ENCODE assay signal across 8 mouse cellular contexts in the genomic region with DNA sequence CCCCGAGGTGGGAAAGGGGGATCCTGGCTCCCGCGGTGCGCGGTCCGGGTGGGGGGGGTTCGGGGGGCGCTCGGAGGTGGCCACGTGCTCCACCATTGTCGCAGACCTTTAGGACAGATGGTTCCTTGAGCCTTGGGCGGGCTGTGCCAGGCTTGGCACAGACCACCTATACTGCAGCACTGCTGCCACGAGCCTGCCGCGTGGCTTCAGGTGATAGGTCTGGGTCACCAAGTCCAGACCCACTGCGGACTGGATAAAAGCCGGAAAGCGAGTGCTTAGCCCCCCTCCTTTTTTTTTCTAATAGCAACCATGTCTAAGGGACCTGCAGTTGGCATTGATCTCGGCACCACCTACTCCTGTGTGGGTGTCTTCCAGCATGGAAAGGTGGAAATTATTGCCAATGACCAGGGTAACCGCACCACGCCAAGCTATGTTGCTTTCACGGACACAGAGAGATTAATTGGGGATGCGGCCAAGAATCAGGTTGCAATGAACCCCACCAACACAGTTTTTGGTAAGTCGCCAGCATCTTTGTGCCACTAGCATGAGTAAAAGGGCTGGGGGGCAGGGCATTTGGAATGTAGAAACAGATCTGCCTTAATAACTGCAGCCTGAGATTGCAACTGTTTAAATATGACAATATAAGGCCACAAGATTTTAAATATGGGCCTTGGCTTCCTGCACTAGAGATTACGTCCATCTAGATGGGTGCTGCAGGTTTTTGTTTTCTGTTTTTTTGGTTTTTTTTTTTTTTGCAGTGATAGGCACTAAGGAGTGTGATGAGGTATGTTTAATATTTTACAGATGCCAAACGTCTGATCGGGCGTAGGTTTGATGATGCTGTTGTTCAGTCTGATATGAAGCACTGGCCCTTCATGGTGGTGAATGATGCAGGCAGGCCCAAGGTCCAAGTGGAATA. TPM values are rescaled to one million over a fixed set of nuclear protein-coding genes. Genes with fewer than 3 reads are reported as not detected.
DNase-seq lines count a peak whose midpoint lies in the region; ATAC-seq and TF ChIP-seq lines count a peak whose summit lies in the region.
"Not testable (repeated sequence)": the region's sequence is repeated elsewhere in the genome, so short reads cannot be mapped to it uniquely, and the experiment has no call there.

No protein-coding gene starts in this region.

- not testable (repeated sequence) for H3K27me3 ChIP-seq in G1E (ENCODE audit: insufficient read depth, low read length); embryonic facial prominence, embryonic 15.5 days; heart, embryonic 12.5 days (replicated peaks); limb, embryonic 13.5 days; spleen, adult 2 months (ENCODE audit: control insufficient read depth, insufficient read depth, low read length)

- under 1% methylated on average over 28 of the region's 28 CpGs for WGBS in embryonic facial prominence, embryonic 15.5 days
- under 1% methylated on average over 28 of the region's 28 CpGs for WGBS in heart, embryonic 12.5 days
- under 1% methylated on average over 28 of the region's 28 CpGs for WGBS in limb, embryonic 13.5 days
- WGBS in spleen, adult 2 months: 2% methylated on average over 28 of the region's 28 CpGs

- H3K27ac ChIP-seq in embryonic facial prominence, embryonic 15.5 days (replicated peaks): peak overlapping the region; percentile 94
- H3K27ac ChIP-seq in heart, embryonic 12.5 days (ENCODE audit: poor library complexity, severe bottlenecking): peak overlapping the region; percentile 92
- peak overlapping the region; percentile 95 for H3K27ac ChIP-seq in limb, embryonic 13.5 days
- H3K27ac ChIP-seq in spleen, adult 2 months (ENCODE audit: insufficient read depth, low read length): peak overlapping the region; percentile 96

- H3K4me3 ChIP-seq in G1E (ENCODE audit: low read depth, low read length): peak overlapping the region; percentile 92
- H3K4me3 ChIP-seq in embryonic facial prominence, embryonic 15.5 days (replicated peaks): peak overlapping the region; percentile 97
- peak overlapping the region; percentile 94 for H3K4me3 ChIP-seq in heart, embryonic 12.5 days
- H3K4me3 ChIP-seq in limb, embryonic 13.5 days: peak overlapping the region; percentile 97
- H3K4me3 ChIP-seq in spleen, adult 2 months (ENCODE audit: extremely low read depth, insufficient read depth, insufficient read length): peak overlapping the region; percentile 98

- not testable (repeated sequence) for TF ChIP-seq CTCF in G1E (IDR thresholded peaks at IDR 0.05; ENCODE audit: low read depth, low read length); spleen, adult 2 months (IDR thresholded peaks at IDR 0.05; ENCODE audit: extremely low read depth, insufficient read depth, insufficient read length, insufficient replicate concordance)

- not testable (repeated sequence) for DNase-seq in G1E (ENCODE audit: low spot score); spleen, adult 2 months (ENCODE audit: low read depth in 1 of 2, low spot score in 2 of 2)
- peak; percentile 71 for DNase-seq in cerebellum, adult 11 months
- peak; percentile 53 for DNase-seq in kidney, adult 18-20 months

- TF ChIP-seq POLR2A in spleen, adult 2 months (IDR thresholded peaks at IDR 0.05; ENCODE audit: low read depth, low read length): not testable (repeated sequence)

- H3K4me2 ChIP-seq in embryonic facial prominence, embryonic 15.5 days (replicated peaks): peak overlapping the region; percentile 60
- H3K4me2 ChIP-seq in heart, embryonic 12.5 days: peak overlapping the region; percentile 85
- peak overlapping the region; percentile 85 for H3K4me2 ChIP-seq in limb, embryonic 13.5 days (replicated peaks)

- ATAC-seq in G1E (ENCODE audit: extremely low read depth, insufficient number of reproducible peaks, low FRiP score, poor library complexity, severe bottlenecking); embryonic facial prominence, embryonic 15.5 days (ENCODE audit: insufficient number of reproducible peaks, low FRiP score, low TSS enrichment, low read depth): not testable (repeated sequence)
- ATAC-seq in heart, embryonic 12.5 days (ENCODE audit: insufficient number of reproducible peaks, low FRiP score): peak; percentile 0; the same call in 1 of the 2 replicates
- peak; percentile 3 for ATAC-seq in limb, embryonic 13.5 days (ENCODE audit: low FRiP score, low read depth)
- ATAC-seq in megakaryocyte-erythroid progenitor cell, adult 5-6 weeks (replicated peaks; ENCODE audit: low FRiP score, low TSS enrichment, poor library complexity, severe bottlenecking): peak; percentile 14

- H3K4me1 ChIP-seq in G1E (ENCODE audit: insufficient read depth, low read depth, low read length): peaks cover 32% of the 10 kb centered on the region
- peaks cover 44% of the 10 kb centered on the region for H3K4me1 ChIP-seq in embryonic facial prominence, embryonic 15.5 days
- H3K4me1 ChIP-seq in heart, embryonic 12.5 days (replicated peaks): peaks cover 39% of the 10 kb centered on the region
- peaks cover 49% of the 10 kb centered on the region for H3K4me1 ChIP-seq in limb, embryonic 13.5 days
- not testable (repeated sequence) for H3K4me1 ChIP-seq in spleen, adult 2 months (ENCODE audit: control insufficient read depth, insufficient read depth, insufficient read length)

- not testable (repeated sequence) for H3K9me3 ChIP-seq in G1E (replicated peaks); embryonic facial prominence, embryonic 15.5 days (replicated peaks); heart, embryonic 12.5 days (replicated peaks); limb, embryonic 13.5 days

- H3K36me3 ChIP-seq in G1E (replicated peaks): peaks cover 41% of the 10 kb centered on the region
- peaks cover 35% of the 10 kb centered on the region for H3K36me3 ChIP-seq in embryonic facial prominence, embryonic 15.5 days
- peaks cover 37% of the 10 kb centered on the region for H3K36me3 ChIP-seq in heart, embryonic 12.5 days
- H3K36me3 ChIP-seq in limb, embryonic 13.5 days: peaks cover 34% of the 10 kb centered on the region
- peaks cover 27% of the 10 kb centered on the region for H3K36me3 ChIP-seq in spleen, adult 2 months (ENCODE audit: control insufficient read depth, insufficient read depth, low read length)

- H3K9ac ChIP-seq in embryonic facial prominence, embryonic 15.5 days: peak overlapping the region; percentile 99
- H3K9ac ChIP-seq in heart, embryonic 12.5 days: peak overlapping the region; percentile 100
- peak overlapping the region; percentile 99 for H3K9ac ChIP-seq in limb, embryonic 13.5 days

RNA-seq across cellular contexts. Expression of gene Hspa8, which starts 1.1 kb away (rescaled TPM):
- total RNA-seq in G1E (2014; fragmentation: Nextera tagmentation): 1,343 and 1,357 TPM in 2 replicates
- 3,642 and 4,293 TPM in 2 replicates for total RNA-seq in G1E (2017)
- polyA plus RNA-seq in G1E (2012): 380 and 483 TPM in 2 replicates
- polyA plus RNA-seq in embryonic facial prominence, embryonic 15.5 days (2015; fragmentation: Nextera tagmentation; extraction: Ambion mirVana): 2,291 and 2,301 TPM in 2 replicates
- polyA plus RNA-seq in heart, embryonic 12.5 days (2016; fragmentation: Nextera tagmentation; extraction: Ambion mirVana): 2,193 and 2,206 TPM in 2 replicates
- 2,194 and 2,567 TPM in 2 replicates for polyA plus RNA-seq in limb, embryonic 13.5 days (2015; fragmentation: Nextera tagmentation; extraction: Ambion mirVana)
- 3,454 and 3,626 TPM in 2 replicates for total RNA-seq in megakaryocyte-erythroid progenitor cell, adult 5-6 weeks (2014; fragmentation: Nextera tagmentation)
- total RNA-seq in megakaryocyte-erythroid progenitor cell, adult 5-6 weeks (2017): 5,878 and 7,940 TPM in 2 replicates
- 1,187 and 1,452 TPM in 2 replicates for polyA plus RNA-seq in spleen, adult 2 months (2012; rRNA removed)
